Mouse (Mus musculus) heart, adult 8-10 months (tissue): ENCODE measurements around the gene Stat5b. TPM values are rescaled to one million over a fixed set of nuclear protein-coding genes. Genes with fewer than 3 reads are reported as not detected.

Source experiments
- DNase-seq: peaks from one replicate; pipeline ENCODE4 v3.0.0; 2022; ENCODE audit warnings: low spot score
- total RNA-seq, 4 experiments: library from RNA; stranded (reverse); gene quantifications; 2 replicates each; pipeline ENCODE4 v1.2.4; 2022

The Stat5b gene
- total RNA-seq, 4 experiments from 2014 or later, result 57.2 to 64.8 (median 62.7) TPM

- no peak for DNase-seq
Observed at GRCm38 (mm10) chr11:100842025-100842424, 8.5 kb downstream of the Stat5b start.

GRCm38 (mm10) chr11:100840866-100841265, 9.7 kb downstream of the Stat5b start:
- no peak for DNase-seq

GRCm38 (mm10) chr11:100839523-100839922, 11.0 kb downstream of the Stat5b start:
- DNase-seq, result no peak

GRCm38 (mm10) chr11:100838894-100839293, 11.6 kb downstream of the Stat5b start:
- DNase-seq, result no peak

GRCm38 (mm10) chr11:100836923-100837702, 13.4 kb downstream of the Stat5b start:
- no peak for DNase-seq

GRCm38 (mm10) chr11:100833466-100833865, 17.1 kb downstream of the Stat5b start:
- DNase-seq, result no peak

GRCm38 (mm10) chr11:100831396-100831795, 19.1 kb downstream of the Stat5b start:
- DNase-seq, result no peak

GRCm38 (mm10) chr11:100829691-100830090, 20.8 kb downstream of the Stat5b start:
- no peak for DNase-seq

- no peak for DNase-seq
Observed at GRCm38 (mm10) chr11:100828676-100829151, 21.8 kb downstream of the Stat5b start.

- DNase-seq, result no peak
Observed at GRCm38 (mm10) chr11:100826161-100826866, 24.2 kb downstream of the Stat5b start.

GRCm38 (mm10) chr11:100825451-100825850, 25.1 kb downstream of the Stat5b start:
- DNase-seq, result no peak

GRCm38 (mm10) chr11:100824496-100824895, 26.0 kb downstream of the Stat5b start:
- DNase-seq, result no peak

- DNase-seq, result no peak
Observed at GRCm38 (mm10) chr11:100823543-100824313, 26.8 kb downstream of the Stat5b start.

GRCm38 (mm10) chr11:100822365-100822764, 28.2 kb downstream of the Stat5b start:
- DNase-seq, result peak; percentile 86

- no peak for DNase-seq
Observed at GRCm38 (mm10) chr11:100821605-100822220, 28.8 kb downstream of the Stat5b start.

GRCm38 (mm10) chr11:100820047-100820446, 30.5 kb downstream of the Stat5b start:
- no peak for DNase-seq

- DNase-seq, result no peak
Observed at GRCm38 (mm10) chr11:100819626-100820025, 30.9 kb downstream of the Stat5b start.

GRCm38 (mm10) chr11:100819048-100819447, 31.5 kb downstream of the Stat5b start:
- DNase-seq, result no peak

- no peak for DNase-seq
Observed at GRCm38 (mm10) chr11:100818359-100819012, 32.0 kb downstream of the Stat5b start.

- DNase-seq, result no peak
Observed at GRCm38 (mm10) chr11:100817311-100817710, 33.2 kb downstream of the Stat5b start.

- no peak for DNase-seq
Observed at GRCm38 (mm10) chr11:100816801-100817200, 33.7 kb downstream of the Stat5b start.
